Mouse (Mus musculus) kidney, adult 9 months (tissue): ENCODE measurements at regions not wholly inside any gene's neighbourhood (a gene's known extent, or its start where the extent isn't known, plus 50 kb on each side); places are given as distances from the start of the nearest gene placed in this dataset.

Source experiments
- DNase-seq: peaks from one replicate; pipeline ENCODE4 v3.0.0; 2022

DNA sequence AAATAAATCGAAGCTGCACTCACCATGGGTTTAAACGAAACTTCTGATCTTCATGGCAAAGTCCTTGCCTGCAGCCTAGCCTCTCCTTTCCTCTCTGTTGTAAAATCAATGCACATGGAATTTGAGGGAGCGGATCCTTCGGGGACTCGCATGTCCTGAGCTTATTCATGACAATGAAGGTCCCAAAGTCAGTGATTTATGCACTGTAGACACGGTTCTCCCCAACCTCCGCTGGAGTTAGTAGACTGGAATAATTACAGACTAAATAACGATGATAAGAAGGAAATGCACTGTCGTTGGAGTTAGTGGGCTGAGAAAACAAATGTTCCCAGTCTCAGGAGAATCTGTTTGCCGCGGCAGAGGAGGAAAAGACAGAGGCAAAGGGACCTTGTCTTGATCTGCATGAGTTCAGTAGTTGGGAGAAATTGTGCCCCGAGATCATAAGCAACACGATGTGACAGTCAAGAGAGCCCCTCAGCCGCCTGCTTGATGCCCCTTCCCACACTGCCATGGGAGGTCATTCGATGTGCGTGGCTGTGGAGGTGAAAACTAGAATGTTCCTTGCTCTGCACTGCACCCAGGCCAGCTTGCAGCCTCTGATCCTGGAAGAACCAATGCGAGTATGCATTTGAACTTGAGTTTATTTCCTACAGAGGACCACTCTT, 116.1 kb upstream of the Prox1 start:
- DNase-seq: no peak

- DNase-seq: no peak
Observed at GRCm38 (mm10) chr1:190285636-190286035, 115.1 kb upstream of the Prox1 start.

DNA sequence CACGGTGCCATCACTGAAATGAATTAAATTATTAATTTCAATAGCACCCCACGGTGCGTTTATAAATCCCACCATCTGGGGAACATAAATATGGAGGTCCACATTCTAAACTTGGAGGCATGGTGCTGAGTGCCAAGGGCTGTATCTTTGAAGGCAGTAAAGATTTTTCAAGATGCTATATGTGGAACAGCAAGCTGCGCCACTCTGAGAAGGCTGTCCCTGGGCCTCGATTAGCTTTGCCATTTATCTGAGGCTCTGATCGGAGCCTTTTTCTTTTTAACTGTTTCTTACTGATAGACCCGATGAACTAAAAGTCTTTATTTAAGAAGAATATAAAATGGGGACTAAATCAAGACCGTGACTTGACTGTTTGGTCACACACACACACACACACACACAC, 114.5 kb upstream of the Prox1 start:
- DNase-seq: no peak

DNA sequence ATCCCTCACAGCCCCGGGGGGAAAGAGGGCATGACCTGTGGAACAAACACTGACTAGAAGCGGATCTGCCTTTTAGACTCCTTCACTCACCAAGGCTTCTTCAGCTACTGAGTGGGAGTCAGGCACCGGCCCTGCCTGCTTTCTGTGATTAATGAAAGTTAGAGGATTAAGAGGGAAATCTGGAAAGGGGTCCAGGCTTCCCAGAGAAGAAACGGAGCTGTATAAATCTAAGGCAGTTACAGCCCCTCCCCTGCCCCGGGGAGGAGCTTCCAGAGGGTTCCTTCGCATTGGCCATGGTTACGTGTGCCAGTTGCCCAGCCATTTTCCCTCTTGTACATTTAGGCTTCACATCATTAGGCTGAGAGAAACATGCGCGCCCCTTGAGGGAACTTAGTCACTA, 113.6 kb upstream of the Prox1 start:
- no peak for DNase-seq

DNA sequence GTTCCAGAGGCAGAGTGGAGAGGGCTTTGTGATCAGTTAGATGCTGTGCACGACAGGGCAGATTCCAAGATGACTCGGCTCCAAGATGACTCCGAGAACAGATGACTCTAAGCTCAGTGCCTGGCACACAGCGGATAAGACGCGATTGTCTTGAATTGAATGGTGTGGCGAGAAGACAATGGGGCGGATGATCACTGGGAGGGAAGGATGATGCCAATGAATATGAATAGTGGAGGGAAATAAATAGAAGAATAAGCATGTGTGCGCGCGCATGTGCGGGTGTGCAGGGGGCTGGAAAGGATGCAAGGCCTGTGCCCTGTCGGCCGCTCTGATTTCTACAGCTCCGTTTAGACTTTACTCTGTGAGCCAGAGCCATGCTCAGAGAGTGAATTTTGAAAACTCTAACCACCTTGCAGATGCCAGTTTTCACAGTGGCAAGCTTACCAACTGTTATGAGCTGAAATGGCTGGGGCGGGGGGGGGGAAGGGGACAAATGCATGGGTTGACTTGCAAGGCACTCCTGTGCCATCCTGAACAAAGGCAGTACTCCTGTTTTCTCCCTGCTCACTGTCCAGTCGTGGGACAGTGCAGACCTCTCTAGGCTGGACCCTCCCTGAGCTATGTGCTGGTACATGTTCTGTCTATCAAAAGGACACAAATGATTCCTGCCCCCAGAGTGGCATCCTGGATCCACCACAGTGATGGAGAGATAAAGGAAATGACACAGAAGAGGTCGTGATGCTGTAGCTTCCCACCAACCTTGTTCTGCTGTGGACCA, 109.8 kb upstream of the Prox1 start:
- no peak for DNase-seq

- DNase-seq: no peak
Observed at GRCm38 (mm10) chr1:190274911-190275310, 104.4 kb upstream of the Prox1 start.

DNA sequence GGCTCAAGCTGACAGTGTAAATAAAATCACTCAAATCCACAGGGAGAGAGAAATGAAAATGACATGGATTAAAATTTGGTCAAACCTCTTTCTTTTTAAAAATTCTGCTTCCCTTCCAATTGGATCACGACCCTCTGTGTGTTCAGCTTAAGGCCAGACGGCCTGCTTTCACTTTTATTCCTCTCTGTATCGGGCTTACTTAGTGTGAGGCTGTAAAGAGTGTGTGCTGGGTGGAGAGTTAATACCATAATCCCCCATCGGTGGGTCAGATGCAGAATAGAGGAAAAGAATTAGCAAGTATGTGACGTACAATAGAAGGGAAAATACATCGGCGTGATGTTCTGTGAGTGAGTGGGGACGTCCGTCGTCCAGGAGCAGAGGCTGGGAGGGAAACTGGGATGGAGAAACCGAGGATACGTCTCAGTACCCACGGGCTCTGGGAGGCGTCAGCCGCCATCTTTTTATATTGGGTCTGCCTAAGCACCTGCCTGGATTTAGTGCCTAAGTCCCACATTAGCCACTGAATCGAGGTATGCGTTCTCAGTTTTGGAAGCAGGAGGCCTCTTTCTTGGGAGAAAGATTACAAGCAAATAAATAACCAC, 100.4 kb upstream of the Prox1 start:
- DNase-seq: no peak

DNA sequence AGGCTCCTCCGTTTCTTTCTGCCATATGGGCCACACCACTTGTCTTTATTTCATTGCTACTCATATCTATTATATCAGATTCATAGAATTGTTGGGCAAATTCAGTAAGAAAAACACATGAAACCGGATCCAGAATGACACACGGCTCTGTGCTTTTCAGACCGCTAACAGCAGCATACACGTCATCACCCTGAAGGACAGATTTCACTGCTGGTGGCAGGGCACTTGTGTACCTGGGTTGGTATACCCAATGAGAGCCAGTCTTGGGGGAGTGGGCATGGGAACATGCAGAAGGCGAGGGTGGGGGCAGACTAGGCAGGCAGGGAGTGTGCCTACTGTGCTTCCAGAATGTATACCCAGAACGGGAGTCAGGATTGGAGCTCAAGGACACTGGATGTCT, 98.7 kb upstream of the Prox1 start:
- no peak for DNase-seq

- DNase-seq: no peak
Observed at GRCm38 (mm10) chr1:190265085-190265780, 94.7 kb upstream of the Prox1 start.

DNA sequence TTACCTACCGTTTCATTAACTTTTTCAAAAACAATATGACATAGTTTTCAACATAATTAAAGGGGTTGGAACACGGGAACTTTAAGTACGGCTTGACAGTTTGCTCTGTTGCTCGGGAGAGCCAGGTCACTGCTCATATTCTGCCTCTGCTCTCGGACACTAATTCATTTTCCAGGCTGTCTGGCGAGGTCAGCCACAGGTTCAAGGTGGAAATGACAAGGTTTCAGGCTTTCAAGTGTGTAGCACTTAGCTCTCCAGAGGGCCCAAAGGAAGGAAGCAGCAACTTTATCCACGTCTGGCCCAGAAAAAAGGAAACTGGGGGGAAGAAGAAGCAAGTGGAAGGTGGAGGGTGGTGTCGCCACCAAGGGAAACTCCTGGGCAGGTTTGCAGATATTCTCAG, 94.0 kb upstream of the Prox1 start:
- DNase-seq: no peak

GRCm38 (mm10) chr1:190263620-190264019, 93.1 kb upstream of the Prox1 start:
- no peak for DNase-seq

DNA sequence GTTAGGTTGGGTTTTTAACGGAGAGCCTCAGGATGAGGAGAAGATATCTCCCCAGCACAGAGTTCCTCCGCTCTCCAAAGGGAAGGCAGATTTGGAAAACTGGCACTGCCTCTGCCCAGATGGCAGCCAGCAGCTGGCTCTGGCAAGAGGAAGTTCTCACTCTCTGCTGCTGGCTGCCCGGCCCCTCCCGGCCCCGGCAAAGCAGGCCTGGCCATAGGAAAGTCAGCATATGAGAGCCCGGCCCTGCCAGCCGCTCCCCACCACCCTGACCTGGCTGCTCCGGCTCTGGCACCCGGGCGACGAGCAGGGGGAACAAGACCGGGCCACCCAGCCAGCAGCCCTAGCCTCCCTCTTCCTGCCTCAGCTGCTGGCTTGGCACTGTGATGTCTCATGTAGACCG, 89.1 kb upstream of the Prox1 start:
- DNase-seq: no peak

GRCm38 (mm10) chr1:190250574-190251246, 80.2 kb upstream of the Prox1 start:
- no peak for DNase-seq

GRCm38 (mm10) chr1:190242526-190242925, 72.0 kb upstream of the Prox1 start:
- no peak for DNase-seq

DNA sequence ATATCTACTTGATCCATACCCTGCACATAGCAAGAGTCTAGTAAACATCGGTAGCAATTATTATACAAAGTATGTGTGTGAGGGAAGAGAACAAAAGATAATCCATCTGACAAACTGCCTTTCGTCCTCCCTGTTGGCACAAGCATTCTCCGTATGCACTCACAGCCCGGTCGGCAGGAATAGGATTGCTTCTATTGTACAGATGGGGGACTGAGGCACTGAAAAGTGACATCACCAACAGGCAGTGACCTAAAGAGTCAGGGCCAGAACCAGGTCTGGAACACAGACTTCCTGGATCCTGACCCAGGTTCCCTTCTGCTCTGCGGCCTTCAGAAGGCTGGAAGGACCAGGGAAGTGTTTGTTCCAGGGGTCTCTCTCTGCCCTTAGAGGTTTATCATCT, 69.3 kb upstream of the Prox1 start:
- no peak for DNase-seq

- DNase-seq: no peak
Observed at GRCm38 (mm10) chr1:190230866-190231265, 60.4 kb upstream of the Prox1 start.

DNA sequence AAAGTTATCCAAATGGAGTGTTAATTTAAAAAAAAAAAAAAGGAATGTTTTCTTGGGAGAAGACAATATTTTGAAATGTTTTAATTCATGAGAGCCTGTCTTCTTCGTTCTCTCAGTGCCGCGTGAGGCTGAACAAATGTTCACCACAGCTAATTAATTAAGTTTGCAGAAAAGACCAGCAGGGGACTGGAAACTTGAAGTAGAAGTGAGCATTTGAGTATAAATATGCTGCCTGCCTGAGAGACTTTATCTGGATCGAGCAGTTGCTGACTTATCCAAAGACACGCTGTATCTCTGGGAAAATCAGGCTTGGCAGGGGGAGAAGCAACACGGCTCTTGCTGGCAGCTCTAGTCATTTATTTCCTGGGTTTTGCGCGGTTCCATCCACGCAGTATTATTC, 49.9 kb upstream of the Prox1 start:
- DNase-seq: no peak
